Mouse (Mus musculus) right cerebral cortex, adult 2 months (tissue): ENCODE measurements around the gene Asf1b.
"Not testable (repeated sequence)": the region's sequence is repeated elsewhere in the genome, so short reads cannot be mapped to it uniquely, and the experiment has no call there.

Experiments
- DNase-seq, 2 experiments: peaks; one replicate each; pipeline ENCODE4 v3.0.0; 2021 to 2022; ENCODE audit warnings: low spot score in 2 of 2

Asf1b gene

GRCm38 (mm10) chr8:83964015-83964765, 8.9 kb downstream of the Asf1b start:
- no peak for DNase-seq

DNA sequence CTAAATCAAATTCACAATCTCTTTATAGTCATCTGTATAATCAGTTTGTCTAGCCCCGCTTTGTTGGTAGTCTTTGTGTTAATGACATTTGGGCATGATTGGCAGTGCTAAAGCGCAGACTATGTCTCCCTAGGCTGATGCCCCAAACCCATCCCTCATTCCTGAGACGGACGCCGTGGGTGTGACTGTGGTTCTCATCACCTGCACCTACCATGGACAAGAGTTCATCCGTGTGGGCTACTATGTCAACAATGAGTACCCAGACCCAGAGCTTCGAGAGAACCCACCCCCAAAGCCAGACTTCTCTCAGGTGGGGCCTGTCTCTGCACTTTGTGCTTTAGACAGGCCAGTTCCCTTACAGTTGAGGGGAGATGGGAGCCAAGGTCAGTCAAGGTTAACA, 12.4 kb downstream of the Asf1b start:
- DNase-seq, result no peak

DNA sequence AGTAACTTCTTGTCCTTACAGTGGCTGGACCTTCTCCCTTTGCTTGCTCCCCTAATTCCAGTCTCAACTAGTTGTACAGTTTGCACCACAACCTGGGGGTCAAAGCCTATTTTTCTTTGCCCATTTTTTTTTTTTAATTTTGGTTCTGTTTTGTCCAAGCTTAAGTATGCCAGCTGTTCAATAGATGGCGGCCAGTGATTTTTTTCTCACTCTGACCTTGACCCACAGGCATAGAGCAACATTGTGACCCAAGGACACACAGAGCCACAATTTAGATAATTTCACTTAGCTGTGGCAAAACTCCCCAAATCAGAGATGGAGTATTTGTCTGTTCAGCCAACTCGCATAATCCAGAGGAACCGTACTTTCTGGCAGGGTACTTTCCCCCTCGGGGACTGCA, 15.8 kb downstream of the Asf1b start:
- DNase-seq, result no peak

- DNase-seq, result no peak
Measured at GRCm38 (mm10) chr8:83971661-83972060, 16.4 kb downstream of the Asf1b start.

- DNase-seq, result peak; percentile 99
Measured at GRCm38 (mm10) chr8:83972150-83973120, 17.1 kb downstream of the Asf1b start, which contains the start of gene Prkaca. Gene Prkaca, plus strand, starts transcription at chr8:83972993.

GRCm38 (mm10) chr8:83973161-83974031, 18.1 kb downstream of the Asf1b start:
- no peak for DNase-seq

DNA sequence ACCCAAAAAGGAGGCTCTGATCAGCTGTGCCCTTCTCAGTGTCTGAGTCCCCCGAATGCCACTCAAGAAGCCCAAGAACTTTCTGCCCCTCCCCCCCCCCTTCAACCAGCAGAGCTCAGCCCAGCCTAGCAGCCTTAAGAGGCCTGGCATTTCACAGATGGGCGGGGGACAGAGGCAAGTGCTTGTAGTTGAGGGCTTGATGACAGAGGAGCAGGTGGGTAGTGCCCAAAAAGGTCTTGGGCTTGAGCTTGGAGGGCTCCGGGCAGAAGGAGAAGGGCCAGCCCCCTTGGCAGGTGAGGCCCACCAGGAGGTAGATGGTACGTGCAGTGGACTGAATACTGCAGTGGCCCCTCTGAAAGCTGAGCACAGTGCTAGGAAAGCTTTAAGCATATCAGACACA, 19.2 kb downstream of the Asf1b start:
- DNase-seq, result no peak

DNA sequence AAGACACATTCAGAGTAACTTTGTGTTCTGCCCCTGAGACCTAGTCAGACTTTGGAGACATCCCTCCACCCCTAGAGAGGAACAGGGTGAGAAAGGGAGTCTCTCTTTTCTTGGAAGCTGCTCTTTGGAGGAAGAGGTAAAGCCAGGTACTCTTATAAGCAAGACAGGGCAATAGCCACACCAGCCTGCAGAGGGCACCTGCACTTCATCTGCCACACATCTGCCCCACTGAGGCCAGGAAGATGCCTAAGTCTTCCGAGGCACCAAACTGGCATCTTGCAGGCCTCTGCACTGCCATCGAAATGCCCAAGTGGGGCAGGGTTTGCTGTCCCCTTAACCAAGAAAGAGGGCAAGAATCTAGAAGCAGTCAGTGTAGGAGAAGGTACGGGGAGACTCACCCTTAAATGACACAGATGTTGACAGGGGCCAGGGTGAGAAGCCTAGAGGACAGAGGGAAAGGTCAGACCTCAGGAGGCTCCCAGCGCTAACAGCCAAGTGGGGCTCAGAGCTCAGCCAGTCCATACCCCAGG, 20.9 kb downstream of the Asf1b start:
- DNase-seq, result no peak

- DNase-seq, result no peak
Measured at GRCm38 (mm10) chr8:83976779-83977350, 21.6 kb downstream of the Asf1b start.

GRCm38 (mm10) chr8:83977646-83978045, 22.3 kb downstream of the Asf1b start:
- DNase-seq, result no peak

GRCm38 (mm10) chr8:83978200-83978599, 22.9 kb downstream of the Asf1b start:
- DNase-seq, result no peak

DNA sequence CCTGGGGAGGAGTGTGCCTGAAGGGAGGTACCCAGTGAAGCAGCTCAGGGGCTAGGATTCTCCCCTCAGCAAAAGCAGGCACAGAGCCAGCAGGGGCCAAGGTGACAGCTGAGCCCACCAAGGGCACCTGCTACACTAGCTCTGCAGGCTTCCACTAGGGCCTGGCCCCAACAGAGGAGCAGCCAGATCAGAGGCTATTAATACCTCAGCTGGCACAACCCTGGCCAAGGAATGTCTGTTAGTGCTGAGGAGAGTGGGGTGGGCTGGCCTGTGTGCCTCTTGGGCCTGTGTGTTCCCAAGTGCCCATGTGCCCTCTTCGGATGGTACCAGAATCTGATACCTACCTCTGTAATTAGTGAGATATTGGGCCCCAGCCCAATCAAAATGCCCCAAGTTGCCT, 24.9 kb downstream of the Asf1b start:
- no peak for DNase-seq

GRCm38 (mm10) chr8:83980845-83981244, 25.5 kb downstream of the Asf1b start:
- DNase-seq, result no peak

GRCm38 (mm10) chr8:83981533-83981932, 26.2 kb downstream of the Asf1b start:
- no peak for DNase-seq

- no peak for DNase-seq
Measured at GRCm38 (mm10) chr8:83982449-83982848, 27.1 kb downstream of the Asf1b start.

- not testable (repeated sequence) for DNase-seq
Measured at GRCm38 (mm10) chr8:83983222-83983621, 27.9 kb downstream of the Asf1b start.

GRCm38 (mm10) chr8:83989243-83989642, 33.9 kb downstream of the Asf1b start:
- DNase-seq, result no peak

DNA sequence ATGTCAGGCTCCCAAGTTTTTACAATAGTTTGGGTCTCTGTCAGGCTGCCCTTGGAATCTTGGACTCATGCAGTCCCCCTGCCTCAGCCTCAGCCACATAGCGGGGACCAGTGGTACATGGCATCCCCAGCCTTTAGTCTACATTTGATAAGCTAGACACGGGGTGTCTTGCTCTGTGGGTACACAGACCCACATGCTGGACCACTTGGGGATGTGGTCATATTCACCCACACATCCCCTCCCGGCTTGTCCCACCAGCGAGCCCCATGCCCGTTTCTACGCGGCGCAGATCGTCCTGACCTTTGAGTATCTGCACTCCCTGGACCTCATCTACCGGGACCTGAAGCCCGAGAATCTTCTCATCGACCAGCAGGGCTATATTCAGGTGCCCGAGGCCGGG, 34.9 kb downstream of the Asf1b start:
- no peak for DNase-seq

DNA sequence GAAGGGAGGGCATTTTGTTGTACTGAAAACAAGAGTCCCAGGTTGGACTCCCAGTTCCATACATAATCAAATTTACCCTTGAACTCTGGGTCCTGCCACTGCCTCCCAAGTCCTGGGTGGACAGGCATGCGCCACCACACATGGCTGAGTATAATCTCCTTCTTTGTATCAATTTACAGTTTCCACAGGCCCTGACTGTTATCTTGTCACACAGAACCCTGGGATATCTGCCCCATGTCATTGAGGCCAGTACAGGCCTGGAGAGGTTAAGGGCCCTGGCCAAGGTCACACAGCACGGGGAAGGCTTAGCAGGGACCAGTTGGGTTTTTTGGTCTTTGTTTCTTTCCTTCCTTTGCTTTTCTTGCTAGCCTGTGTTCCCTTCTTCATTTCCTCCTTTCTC, 37.2 kb downstream of the Asf1b start:
- DNase-seq, result no peak

DNA sequence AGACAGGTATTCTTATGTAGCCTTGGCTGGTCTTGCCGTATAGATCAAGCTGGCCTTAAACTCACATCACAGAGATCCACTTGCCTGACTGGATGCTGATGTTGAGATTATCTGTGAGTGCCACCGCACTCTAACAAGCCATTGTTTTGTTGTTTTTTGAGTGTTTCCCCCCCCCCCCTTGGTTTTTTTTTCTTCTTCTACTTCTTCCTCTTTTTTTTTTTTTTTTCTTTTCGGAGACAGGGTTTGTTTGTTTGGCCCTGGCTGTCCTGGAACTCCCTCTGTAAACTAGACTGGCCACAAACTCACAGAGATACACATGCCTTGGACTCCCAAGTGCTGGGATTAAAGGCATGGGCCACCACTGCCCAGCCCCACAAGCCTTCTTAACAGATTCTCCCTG, 38.7 kb downstream of the Asf1b start:
- DNase-seq, result no peak

DNA sequence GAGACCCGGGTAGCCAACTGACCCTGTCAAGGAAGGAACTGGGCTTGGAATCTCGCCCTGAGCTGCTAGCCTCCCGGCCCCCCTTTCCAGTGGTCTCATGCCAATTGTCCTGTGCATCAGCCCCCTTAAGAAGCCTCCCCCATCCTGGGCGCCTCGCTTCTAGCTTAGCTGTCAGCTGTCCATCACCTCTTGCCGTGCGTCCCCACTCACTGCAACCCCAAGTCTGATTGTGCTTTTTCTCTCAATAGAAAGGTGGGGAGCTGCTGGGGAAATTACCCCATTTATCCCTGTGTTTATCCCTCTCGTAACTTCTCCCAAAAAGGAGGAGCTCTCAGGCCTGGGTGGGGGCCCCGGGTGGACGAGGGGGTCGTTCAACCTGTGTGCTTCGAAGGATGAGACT, 40.7 kb downstream of the Asf1b start:
- no peak for DNase-seq
